Mouse (Mus musculus): ENCODE data around the gene Nxf1. TPM values are rescaled to one million over a fixed set of nuclear protein-coding genes. Genes with fewer than 3 reads are reported as not detected.

Gene Nxf1
- 63.2 and 80.5 TPM in 2 replicates for polyA plus RNA-seq (2015; fragmentation: Nextera tagmentation; extraction: Ambion mirVana)

GRCm38 (mm10) chr19:8756635-8757387, at the start of gene Nxf1:
TSS of gene Nxf1 (plus strand) at chr19:8757073.

DNA sequence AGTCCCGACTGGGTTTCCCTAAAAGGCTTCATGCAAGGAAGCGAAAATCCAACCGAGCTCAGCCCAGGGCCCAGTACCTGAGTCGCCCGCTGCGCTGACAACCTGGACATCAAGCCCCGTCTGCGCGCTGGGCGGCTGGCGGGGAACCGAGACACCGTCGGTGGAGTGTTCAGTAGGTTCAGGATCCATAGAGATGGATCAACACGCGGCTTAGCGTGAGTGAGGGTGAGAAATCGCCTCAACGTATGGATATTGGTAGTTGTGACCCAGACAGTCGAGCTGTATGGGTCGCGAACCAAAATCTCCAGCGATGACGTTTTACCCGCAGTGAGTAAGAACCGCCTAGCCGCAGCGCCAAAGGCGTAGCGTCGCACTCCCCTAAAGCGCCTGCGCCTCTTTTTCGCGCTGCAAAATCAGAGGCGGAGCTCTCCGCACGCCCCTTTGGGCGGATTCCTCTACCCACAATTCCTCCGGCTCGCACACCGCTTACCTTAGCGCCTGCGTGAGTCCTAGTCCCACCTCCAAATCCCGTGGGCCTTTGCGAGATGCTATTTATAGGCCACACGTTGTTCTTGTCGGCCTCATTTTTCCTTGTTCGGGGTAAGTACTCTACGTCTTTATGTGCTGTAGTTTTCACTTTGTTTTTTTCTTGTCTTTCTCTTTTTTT, 33.8 kb upstream of the Nxf1 start, which contains the start of gene Slc3a2:
Slc3a2 (minus strand) TSS at position 463 of the 667 bp plus-strand sequence.

DNA sequence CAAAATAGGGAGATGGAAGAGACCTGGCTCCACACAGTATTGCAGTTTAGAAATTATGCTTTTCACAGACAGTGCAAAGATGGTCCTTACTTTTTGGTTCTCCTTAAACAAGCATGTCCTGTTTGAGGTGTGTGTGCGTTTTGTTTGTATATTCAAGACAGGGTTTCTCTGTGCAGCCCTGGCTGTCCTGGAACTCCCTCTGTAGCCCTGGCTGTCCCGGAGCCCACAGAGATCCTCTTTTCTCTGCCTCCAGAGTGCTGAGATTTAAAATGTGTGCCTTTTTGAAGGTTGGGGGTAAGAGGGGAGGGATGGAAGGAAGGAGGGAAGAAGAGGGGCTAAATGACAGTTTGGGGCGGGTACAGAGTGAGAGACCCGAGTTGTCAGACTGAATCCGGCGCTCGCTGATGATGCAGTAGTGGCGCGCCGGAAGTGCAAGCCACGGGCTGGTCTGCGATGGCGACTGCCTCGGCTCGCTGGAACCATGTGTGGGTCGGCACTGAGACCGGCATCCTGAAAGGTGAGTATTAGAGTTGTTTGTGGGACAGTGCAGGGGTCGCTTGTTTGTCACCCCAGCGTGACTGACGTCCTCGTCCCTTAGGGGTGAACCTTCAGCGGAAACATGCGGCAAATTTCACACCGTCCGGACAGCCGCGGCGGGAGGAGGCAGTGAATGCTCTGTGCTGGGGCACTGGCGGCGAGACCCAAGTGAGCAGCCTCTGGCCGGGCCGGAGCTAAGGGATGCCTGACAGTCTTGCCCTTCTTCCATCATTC, 21.3 kb upstream of the Nxf1 start, which contains the start of gene Wdr74:
Wdr74 (plus strand) TSS at position 439 of the 771 bp plus-strand sequence.

DNA sequence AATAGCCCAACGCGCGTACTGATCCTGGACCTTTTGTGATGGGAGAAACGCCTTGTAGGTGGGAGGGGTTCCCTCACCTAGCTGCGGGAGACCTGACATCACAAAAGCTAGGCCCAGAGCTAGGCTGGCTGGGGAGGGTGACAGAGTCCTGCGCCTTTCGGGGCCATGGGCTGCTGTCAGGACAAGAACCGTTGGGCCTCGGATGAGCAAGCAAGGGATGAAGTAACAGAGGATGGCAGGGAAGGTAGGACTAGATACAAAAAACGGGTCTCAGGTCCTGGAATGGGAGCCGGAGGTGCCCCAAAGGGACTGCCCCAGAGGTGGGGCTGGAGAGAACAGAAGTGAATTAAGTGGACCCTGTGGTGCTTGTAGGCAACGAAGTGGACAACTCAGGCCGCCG, 16.3 kb upstream of the Nxf1 start, which contains the start of gene 1700092M07Rik:
1700092M07Rik (plus strand) TSS at position 116 of the 400 bp plus-strand sequence.

DNA sequence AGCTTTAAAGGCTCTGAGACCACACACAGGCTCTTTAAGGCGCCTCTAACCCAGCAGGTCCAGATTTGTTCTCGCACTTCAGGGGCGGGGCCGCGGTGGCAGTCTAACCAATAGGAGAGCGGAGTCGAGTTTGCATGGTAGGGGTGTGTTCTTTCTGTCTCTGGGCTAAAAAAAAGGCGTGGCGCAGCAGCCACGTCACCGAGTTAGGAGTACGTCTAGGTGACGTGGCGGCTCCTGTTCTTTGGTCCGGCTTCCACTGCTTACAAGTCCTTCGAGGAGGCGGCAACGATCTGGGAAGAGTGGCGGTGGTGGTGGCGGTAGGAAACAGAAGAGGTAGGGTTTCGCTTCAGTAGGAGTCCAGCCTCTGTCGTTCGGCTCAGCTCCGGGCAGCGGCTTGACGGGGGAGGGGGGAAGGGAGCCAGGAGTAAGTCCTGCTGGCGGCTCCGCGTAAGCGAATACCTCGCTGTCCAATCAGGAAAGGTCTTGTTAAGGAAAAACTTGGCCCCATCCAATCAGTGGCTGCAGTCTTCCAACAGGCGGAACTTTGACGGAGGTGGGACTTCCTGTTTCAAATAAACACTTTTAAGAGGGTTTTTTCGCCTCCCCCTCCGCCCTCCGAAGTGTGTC, 15.5 kb upstream of the Nxf1 start, which contains the start of gene Stx5a:
Stx5a (plus strand) TSS at position 171 of the 627 bp plus-strand sequence.

DNA sequence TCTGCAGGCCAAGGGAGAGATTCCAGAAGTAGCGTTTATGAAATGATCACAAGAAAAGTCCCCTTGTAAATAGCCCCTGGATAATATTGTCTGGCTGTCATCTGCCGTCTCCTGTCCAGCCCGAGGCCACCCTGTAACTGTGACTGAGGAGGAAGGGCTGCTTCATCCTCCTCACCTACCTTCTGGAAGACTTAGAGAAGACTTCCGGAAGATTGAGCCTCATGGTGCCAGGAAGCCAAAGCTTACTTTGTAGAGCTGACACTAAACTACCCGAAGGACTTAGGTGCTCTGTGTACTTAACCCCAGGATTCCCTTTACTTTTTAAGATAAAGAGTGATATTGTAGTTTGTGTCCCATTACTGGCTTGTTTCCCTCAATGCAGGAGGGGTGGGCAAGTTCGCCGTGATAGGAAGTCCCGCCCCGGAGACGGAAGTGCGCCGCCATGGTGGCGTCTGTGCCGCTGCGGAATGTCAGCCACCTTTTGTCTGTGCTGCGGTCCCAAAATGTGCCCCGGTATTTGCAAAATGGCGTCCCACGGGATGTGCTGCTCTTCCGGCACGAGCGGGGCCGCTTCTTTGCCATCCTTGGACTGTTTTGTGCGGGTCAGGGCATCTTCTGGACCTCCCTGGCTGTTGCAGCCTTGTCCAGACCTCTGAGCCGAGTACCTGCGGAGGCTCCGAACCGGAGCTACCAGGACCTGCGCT, 13.8 kb downstream of the Nxf1 start, which contains the start of gene Tmem223:
Tmem223 (plus strand) TSS at position 430 of the 704 bp plus-strand sequence.

GRCm38 (mm10) chr19:8774086-8774835, 17.4 kb downstream of the Nxf1 start, which contains the start of gene Tmem179b:
TSS of gene Tmem179b (minus strand) at chr19:8774467.

DNA sequence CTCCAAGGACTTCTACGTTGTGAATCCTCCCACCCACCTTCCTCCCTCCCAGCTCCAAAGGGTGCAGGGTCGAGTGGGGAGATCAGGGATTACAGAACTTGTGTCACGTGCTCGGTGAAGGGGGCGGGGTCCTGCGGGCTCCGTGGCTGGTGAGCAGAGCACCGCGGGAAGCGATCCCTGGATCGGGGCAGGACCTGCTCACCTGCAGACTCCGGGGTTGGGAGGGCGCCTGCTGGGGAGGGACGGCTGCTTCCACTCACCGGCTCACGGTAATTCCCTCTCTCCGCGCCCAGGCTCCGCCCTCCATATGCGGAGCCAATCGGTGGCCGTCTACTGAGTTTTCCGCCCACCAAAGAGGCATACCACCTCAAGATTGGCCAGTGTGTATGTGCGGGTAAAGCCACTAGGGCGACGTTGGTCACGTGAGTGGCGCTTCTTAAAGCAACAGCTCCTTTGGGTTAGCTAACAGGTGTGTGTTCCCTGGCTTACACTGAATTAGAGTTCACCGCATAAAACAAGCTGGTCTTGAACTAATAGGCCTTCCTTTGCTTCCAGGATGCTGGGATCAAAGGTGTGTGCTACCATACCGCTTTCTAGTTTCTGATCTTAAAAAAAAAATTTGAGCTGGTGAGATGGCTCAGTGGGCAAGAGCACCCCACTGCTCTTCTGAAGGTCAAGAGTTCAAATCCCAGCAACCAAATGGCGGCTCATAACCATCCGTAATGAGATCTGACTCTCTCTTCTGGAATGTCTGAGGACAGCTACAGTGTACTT, 29.3 kb downstream of the Nxf1 start, which contains the start of gene Taf6l:
Taf6l (minus strand) TSS at position 410 of the 774 bp plus-strand sequence.

DNA sequence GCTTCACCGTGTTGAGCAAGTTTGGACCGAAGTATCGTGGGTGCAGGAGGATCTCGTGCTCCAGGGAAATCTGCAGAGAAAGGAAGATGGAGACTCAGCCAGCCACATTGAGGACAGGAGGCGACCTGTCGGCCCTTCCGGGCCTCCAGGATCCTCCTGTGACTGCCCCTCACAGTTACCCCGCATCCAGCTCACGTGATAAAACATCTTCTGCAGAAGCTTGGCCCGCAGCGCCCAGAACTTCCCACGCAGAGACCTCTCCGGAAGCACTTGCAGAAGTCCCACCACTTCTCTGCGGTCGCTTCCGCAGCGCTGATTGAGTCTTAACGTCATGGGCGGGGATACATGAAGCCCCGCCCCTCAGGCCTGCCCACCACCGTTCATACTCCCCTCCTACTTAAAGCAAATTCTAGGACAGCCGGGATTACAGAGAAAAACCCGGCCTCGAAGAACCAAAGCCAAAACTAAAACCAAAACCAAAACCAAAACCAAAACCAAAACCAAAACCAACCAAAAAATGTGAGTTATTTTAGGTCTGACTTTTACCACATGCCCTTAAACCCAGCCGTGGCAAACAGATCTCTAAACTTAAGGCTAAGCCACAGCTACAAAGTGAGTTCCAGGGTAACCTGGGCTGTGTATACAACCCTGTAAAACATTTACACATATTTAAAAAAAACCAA, 41.5 kb downstream of the Nxf1 start, which contains the start of gene Polr2g:
Polr2g (minus strand) TSS at position 314 of the 683 bp plus-strand sequence.

GRCm38 (mm10) chr19:8802130-8802821, 45.4 kb downstream of the Nxf1 start, which contains the start of gene Zbtb3:
TSS of gene Zbtb3 (plus strand) at chr19:8802555.

GRCm38 (mm10) chr19:8818801-8819595, 62.1 kb downstream of the Nxf1 start, which contains the start of gene Ttc9c:
TSS of gene Ttc9c (minus strand) at chr19:8819333.

DNA sequence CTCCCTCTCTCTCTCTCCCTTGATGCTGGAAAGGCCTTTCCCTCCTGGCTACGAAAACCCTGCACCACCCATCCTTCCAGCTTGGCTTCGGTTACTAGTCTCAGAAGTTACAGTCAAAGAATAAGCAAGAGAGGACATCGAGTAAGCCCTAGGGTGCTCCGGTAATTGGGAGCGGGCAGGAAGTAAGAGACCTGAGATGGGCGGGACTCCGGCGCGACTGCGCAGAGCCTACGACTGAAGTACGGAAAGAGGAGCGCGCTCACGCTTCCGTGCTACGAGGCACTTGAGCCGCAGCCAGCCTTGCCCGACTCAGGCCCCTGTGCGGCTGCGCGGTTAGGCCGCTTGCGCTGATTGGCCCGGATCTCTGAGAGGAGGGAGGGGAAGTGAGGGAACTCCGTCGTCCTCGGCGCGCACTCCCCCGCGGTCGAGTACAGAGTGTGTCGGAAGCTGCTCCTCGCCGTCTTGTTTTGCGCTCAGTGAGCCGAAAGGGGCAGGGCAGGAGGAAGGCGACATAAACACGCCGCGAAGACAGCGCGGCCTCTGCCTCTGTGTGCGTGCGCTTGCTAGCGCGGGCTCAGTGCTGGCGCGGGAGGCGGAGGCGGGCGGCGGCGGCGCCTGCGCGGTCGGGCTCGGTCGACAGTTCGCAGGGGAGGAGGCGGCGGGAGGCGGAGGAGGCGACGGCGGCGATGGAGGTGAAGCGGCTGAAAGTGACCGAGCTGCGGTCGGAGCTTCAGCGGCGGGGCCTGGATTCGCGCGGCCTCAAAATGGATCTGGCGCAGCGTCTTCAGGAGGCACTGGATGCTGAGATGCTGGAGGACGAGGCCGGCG, 62.9 kb downstream of the Nxf1 start, which contains the start of gene Hnrnpul2:
Hnrnpul2 (plus strand) TSS at position 415 of the 828 bp plus-strand sequence.

